Mouse (Mus musculus) lung, embryonic 14.5 days (tissue): Measurements from ENCODE around the gene Slc48a1. TPM values are rescaled to one million over a fixed set of nuclear protein-coding genes. Genes with fewer than 3 reads are reported as not detected.

Experiments
- ATAC-seq: fragments of 200-750 bp; cut with Nextera tagmentation; 2 replicates; pipeline ENCODE4 v1.8.0; 2017; ENCODE audit warnings: mild to moderate bottlenecking, moderate TSS enrichment, moderate library complexity; ENCODE audit not compliant: insufficient read depth
- DNase-seq: peaks from one replicate; pipeline ENCODE4 v3.0.0-alpha.2; 2015
- H3K27ac ChIP-seq: fragments of 300-500 bp; sonication (generic); 2 replicates; pipeline ENCODE4 v1.5.1; 2014; ENCODE audit warnings: low read depth, mild to moderate bottlenecking, moderate library complexity
- H3K27me3 ChIP-seq: fragments of 300-500 bp; sonication (generic); 2 replicates; pipeline ENCODE4 v1.6.1; 2014; ENCODE audit warnings: low read length, control low read depth; ENCODE audit not compliant: insufficient read depth
- H3K36me3 ChIP-seq: fragments of 300-500 bp; sonication (generic); 2 replicates; pipeline ENCODE4 v1.6.1; 2014; ENCODE audit warnings: control low read depth; ENCODE audit not compliant: insufficient read depth
- H3K4me1 ChIP-seq: fragments of 300-500 bp; sonication (generic); 2 replicates; pipeline ENCODE4 v1.6.1; 2014; ENCODE audit warnings: antibody characterized with exemption, control low read depth; ENCODE audit not compliant: insufficient read depth
- H3K4me2 ChIP-seq: fragments of 300-500 bp; sonication (generic); 2 replicates; pipeline ENCODE4 v1.6.1; 2014; ENCODE audit warnings: mild to moderate bottlenecking
- H3K4me3 ChIP-seq: fragments of 300-500 bp; sonication (generic); 2 replicates; pipeline ENCODE4 v1.5.1; 2014; ENCODE audit warnings: low read depth, low read length
- H3K9ac ChIP-seq: fragments of 300-500 bp; sonication (generic); 2 replicates; pipeline ENCODE4 v1.6.1; 2014
- H3K9me3 ChIP-seq: fragments of 300-500 bp; sonication (generic); 2 replicates; pipeline ENCODE4 v1.6.1; 2016; ENCODE audit warnings: low read depth, low read length, control low read depth
- CTCF ChIP-seq: IDR thresholded peaks from 2 replicates; pipeline ENCODE4 v1.5.1; 2016; ENCODE audit warnings: antibody characterized with exemption, low read depth
- WGBS: fragments of 180-500 bp; shearing (Covaris S2); extraction: QIAGEN DNeasy Blood & Tissue Kit; methylation state at CpG from one replicate; pipeline ENCODE4 v1.1.7; 2014; 5-methylcytosine and 5-hydroxymethylcytosine counted together
- polyA plus RNA-seq: library from polyadenylated mRNA; unstranded; fragments of >200 nt; fragmentation: Nextera tagmentation; extraction: Ambion mirVana; gene quantifications from 2 replicates; pipeline ENCODE4 v1.2.1, GENCODE M21; 2014

The Slc48a1 gene
- polyA plus RNA-seq, 1 experiment from 2014 or later = 25.3 TPM

GRCm38 (mm10) chr15:97785731-97786411 lies 7.6 kb downstream of the Slc48a1 start:
- TF ChIP-seq CTCF = no peak
- DNase-seq (no peak), ATAC-seq (no peak)
- Histone ChIP-seq H3K9me3 (no peaks in the 10 kb centered on the region), H3K27ac (no peak overlapping the region; the same call in 1 of the 2 replicates), H3K4me1 (peaks cover 6% of the 10 kb centered on the region), H3K4me3 (no peak overlapping the region), H3K27me3 (0 out of 2 replicates have a peak, but pooled peaks cover 3% of the 10 kb centered on the region), H3K36me3 (peaks cover 4% of the 10 kb centered on the region; the same call in 1 of the 2 replicates), H3K9ac (no peak overlapping the region), H3K4me2 (peak overlapping the region; percentile 7; the same call in 1 of the 2 replicates)
- WGBS = 71% methylated on average over 9 of the region's 9 CpGs

DNA sequence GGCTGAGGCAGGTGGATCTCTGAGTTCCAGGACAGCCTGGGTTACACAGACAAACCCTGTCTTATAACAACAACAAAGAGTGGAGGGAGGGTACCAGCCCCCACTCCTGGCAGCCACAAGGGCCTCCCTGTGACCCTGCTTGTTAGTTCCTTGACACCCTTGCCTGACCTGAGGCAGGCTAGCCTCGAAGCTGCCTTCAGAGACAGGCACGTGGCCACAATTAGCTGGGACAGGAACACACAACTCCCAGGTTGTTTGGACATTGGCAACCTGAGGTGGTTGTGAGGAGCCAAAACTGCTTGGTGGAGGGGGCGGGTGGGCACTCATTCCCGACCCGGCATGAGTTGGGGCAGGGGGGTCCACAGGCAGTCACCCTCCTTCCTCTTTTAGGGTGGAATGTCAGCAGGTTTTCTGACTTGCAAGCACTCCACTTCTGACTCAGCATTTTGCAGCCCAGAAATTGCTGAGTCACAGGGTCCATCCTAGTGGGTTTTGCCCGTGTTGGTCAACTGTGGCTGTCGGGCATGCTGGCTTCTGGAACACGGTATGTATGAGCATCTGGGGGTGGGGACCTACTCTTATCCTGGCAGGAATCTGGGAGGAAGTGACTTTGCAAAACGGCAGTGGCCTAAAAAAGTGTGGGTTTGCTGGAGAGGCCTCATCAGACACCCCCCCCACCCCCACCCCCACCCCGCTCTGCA lies 8.2 kb downstream of the Slc48a1 start:
- Histone ChIP-seq H3K4me2 (peak overlapping the region; percentile 7; the same call in 1 of the 2 replicates), H3K27me3 (0 out of 2 replicates have a peak, but pooled peaks cover 3% of the 10 kb centered on the region), H3K36me3 (peaks cover 10% of the 10 kb centered on the region; the same call in 1 of the 2 replicates), H3K9me3 (no peaks in the 10 kb centered on the region), H3K4me3 (no peak overlapping the region), H3K9ac (no peak overlapping the region), H3K27ac (no peak overlapping the region; the same call in 1 of the 2 replicates), H3K4me1 (peaks cover 6% of the 10 kb centered on the region; the same call in 1 of the 2 replicates)
- 60% methylated on average over 10 of the region's 10 CpGs for WGBS
- TF ChIP-seq CTCF = no peak
- no peak for ATAC-seq
- peak; percentile 50 for DNase-seq

DNA sequence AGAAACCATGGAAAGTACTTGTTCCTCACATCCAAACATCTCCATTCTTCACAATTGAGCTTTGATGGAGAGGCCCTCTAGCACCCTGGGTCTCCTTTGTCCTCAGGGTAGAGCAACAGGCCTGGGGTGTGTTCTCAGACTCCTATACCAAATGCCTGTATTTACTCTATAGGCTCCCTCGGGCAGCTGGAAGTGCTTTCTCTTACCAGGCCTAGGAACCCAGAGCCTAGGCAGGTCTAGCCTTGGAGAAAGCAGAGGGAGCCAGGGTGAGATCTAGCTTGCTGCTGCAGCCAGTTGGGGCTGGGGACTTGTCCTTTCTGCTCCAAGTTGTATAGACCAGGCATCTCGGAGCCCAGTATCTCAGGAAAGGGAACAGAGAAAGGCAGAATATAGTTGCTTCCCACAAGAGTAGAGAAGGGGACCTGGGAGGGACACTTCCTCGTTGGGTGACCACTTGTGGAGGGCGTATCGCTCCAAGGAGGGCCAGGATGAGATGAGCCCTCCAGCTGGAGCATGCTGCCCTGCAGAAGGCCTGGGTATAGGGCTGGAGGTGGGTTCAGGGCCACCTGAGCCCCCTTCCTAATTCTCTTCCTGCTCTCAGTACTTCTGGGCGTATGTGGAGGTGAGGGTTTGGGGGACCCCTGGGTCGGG lies 9.0 kb downstream of the Slc48a1 start:
- 0 out of 2 replicates have a peak, but pooled peaks cover 3% of the 10 kb centered on the region for H3K27me3 ChIP-seq
- H3K4me1 ChIP-seq = peaks cover 6% of the 10 kb centered on the region; the same call in 1 of the 2 replicates
- H3K36me3 ChIP-seq = peaks cover 18% of the 10 kb centered on the region
- DNase-seq = no peak
- H3K9me3 ChIP-seq = no peaks in the 10 kb centered on the region
- whole genome bisulfite sequencing = 75% methylated on average over 7 of the region's 7 CpGs
- ATAC-seq = no peak
- peak overlapping the region; percentile 47; the same call in 1 of the 2 replicates for H3K27ac ChIP-seq
- H3K9ac ChIP-seq = no peak overlapping the region
- no peak overlapping the region for H3K4me3 ChIP-seq
- H3K4me2 ChIP-seq = no peak overlapping the region
- TF ChIP-seq CTCF = no peak

DNA sequence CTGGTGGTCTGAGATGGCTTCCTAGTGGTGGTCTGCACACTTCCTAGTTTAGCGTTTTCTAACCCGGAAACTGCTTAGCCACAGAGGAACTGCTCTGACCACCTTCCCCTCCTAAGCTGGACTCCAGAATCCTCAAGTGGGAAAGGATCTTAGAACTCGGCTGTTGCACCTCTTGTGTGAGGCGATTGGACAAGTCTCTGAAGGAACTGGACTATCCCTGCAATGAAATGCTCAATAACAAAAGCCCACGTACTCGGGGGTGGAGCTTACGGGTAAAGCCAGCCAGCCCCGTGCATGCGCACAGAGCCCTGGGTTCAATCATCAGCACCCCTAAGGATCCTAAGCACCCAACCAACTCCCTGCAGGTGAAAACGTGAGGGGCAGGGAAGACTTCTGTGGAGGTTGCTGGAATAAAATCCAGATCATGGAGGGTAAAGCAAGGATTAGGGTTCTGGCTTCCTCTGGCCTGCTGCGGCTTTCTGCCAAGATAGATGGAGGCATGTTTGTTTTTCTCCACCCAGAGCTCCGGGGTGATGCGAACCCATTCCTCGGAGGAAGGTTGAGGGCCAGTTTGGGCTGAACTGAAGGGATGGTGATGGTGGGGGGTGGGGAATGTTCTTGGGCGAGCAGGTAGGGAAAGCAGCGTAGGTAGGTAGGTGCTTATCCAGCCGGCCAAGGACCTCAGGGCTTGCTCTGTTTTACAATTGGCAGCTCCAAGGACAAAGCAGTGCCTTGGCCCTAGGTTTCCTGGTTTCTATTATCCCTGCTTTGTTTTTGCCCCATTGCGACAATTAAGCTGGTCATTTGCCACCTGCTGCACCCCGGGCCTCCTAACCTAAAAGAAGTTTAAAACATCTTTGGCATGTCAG lies 9.7 kb downstream of the Slc48a1 start:
- H3K27ac ChIP-seq = no peak overlapping the region
- H3K27me3 ChIP-seq = 0 out of 2 replicates have a peak, but pooled peaks cover 3% of the 10 kb centered on the region
- ATAC-seq (no peak), DNase-seq (no peak)
- 66% methylated on average over 19 of the region's 19 CpGs for WGBS
- H3K4me1 ChIP-seq = peaks cover 6% of the 10 kb centered on the region; the same call in 1 of the 2 replicates
- H3K4me2 ChIP-seq = no peak overlapping the region
- no peak for TF ChIP-seq CTCF
- H3K4me3 ChIP-seq = no peak overlapping the region
- peaks cover 25% of the 10 kb centered on the region for H3K36me3 ChIP-seq
- no peak overlapping the region for H3K9ac ChIP-seq
- H3K9me3 ChIP-seq = no peaks in the 10 kb centered on the region

- H3K4me3 ChIP-seq = no peak overlapping the region
- no peak for TF ChIP-seq CTCF
- no peaks in the 10 kb centered on the region for H3K9me3 ChIP-seq
- DNase-seq (peak; percentile 27), ATAC-seq (no peak)
- H3K4me1 ChIP-seq = peaks cover 6% of the 10 kb centered on the region; the same call in 1 of the 2 replicates
- H3K27ac ChIP-seq = no peak overlapping the region
- 54% methylated on average over 6 of the region's 6 CpGs for WGBS
- peaks cover 33% of the 10 kb centered on the region for H3K36me3 ChIP-seq
- H3K4me2 ChIP-seq = no peak overlapping the region
- H3K9ac ChIP-seq = no peak overlapping the region
- H3K27me3 ChIP-seq = 0 out of 2 replicates have a peak, but pooled peaks cover 3% of the 10 kb centered on the region
These were observed 10.5 kb downstream of the Slc48a1 start for GRCm38 (mm10) chr15:97788821-97789220.
